Mouse (Mus musculus) kidney, postnatal 14 days (tissue): Measurements from ENCODE around the gene Kank3.
"Not testable (repeated sequence)": the region's sequence is repeated elsewhere in the genome, so short reads cannot be mapped to it uniquely, and the experiment has no call there.

Experiments used
- DNase-seq: peaks from one replicate; pipeline ENCODE4 v3.0.0; 2022; ENCODE audit warnings: mixed read lengths

Kank3 gene

DNA sequence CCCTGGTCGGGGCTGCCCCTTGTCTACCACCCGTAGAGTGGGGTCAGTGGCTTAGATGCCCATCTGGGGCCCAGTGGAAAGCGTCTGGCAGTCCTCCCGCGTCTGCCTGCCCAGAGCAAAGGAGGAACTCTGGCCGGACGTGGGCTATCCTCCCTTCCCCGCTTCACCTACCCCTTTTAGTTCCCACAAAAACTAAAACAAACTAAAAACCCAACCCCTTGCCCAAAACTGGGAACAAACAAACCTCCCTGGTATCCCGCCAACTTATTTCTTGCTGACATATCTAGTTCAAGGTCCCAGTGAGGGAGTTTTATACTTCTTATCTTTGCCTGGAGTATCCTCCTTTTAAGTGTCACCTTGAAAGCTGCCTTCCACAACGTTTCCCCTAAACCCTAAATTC lies 2.1 kb upstream of the Kank3 start:
- no peak for DNase-seq

DNA sequence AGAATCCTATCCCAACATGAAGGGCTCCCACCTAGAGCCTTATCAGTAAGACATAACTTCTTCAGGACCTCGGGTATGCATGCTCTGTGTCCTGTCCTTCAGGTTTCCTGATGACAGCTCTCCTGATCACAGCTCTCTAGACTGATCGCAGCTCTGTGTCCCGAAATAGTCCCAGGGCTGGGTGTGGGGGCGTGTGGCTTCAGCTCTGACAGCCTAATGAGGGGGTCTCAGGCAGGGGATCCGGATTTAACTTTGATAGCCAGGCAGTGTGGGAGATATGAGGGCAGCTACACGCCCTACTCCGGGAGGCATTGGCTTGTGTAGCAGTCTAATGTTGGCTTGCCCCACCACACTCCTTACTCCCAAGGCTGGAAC lies 810 bp downstream of the Kank3 start:
- DNase-seq: no peak

DNA sequence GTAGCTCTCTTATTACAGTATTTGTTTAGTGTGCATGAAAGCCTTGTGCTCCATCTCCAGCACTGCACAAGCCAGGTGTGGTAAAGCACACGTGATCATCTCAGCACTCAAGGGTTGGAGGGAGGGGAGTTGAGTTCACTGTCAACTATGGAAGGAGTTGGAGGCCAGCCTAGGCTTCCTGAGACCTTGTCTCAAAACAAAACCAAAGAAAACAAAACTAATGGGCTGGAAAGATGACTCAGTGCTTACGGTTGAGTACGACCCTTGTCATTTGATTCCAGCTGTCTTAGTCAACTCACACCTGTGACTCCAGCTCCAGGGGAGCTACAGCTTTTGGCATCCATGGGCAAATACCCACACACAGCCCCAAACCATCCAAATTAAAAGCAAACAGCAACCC lies 2.2 kb downstream of the Kank3 start:
- peak; percentile 55 for DNase-seq

DNA sequence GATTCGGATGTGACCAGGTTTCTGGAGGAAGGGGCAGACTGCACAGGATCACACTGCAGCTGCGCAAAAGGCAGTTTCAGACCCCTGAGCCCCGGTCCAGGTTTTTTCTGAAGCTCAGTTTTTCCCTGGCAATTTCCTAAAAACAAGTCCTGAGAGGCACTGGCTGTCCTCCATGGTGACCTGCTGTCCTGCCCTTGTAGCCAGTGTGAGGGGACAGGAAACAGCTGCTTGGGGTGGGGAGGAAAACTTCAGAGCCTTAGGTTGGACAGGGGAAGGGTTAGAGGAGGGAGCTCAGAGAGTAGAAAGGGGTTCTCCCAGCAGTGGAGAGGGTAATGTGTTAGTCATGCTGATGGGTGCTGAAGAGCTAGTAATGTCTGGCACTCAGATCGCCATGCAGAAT lies 2.7 kb downstream of the Kank3 start:
- DNase-seq: peak; percentile 79

DNA sequence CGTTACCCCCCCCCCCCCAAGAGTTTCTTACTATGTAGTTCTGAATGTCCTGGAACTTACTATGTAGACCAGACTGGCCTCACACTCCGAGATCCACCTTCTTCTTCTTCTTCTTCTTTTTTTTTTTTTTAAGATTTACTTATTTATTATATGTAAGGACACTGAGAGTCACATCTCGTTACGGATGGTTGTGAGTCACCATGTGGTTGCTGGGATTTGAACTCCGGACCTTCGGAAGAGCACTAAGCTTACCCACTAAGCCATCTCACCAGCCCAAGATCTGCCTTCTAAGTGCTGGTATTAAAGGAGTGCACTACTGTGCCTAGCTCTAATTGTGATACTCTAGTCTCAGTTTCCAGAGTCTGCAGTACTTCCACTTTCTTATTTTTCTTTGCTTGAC lies 5.1 kb downstream of the Kank3 start:
- DNase-seq: no peak

DNA sequence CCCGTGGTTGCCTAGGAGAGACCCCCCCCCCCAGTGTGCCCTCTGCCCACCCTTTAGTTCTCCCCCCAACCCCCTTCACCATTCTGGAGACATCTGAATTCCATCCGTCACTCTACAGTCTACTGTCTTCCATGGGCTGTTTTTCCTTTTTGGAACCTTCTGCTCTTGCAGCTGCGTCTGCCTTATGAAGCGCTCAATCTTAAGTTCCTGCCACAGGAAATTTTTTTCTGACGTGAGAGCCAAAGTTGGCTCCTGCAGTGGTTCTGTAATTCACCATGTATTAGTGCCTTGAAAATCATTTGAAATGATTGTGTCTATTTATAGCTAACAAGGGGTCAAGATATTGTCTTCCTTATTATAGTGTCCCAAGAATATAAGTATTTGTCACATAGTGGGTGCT lies 6.3 kb downstream of the Kank3 start:
- peak; percentile 35 for DNase-seq

DNA sequence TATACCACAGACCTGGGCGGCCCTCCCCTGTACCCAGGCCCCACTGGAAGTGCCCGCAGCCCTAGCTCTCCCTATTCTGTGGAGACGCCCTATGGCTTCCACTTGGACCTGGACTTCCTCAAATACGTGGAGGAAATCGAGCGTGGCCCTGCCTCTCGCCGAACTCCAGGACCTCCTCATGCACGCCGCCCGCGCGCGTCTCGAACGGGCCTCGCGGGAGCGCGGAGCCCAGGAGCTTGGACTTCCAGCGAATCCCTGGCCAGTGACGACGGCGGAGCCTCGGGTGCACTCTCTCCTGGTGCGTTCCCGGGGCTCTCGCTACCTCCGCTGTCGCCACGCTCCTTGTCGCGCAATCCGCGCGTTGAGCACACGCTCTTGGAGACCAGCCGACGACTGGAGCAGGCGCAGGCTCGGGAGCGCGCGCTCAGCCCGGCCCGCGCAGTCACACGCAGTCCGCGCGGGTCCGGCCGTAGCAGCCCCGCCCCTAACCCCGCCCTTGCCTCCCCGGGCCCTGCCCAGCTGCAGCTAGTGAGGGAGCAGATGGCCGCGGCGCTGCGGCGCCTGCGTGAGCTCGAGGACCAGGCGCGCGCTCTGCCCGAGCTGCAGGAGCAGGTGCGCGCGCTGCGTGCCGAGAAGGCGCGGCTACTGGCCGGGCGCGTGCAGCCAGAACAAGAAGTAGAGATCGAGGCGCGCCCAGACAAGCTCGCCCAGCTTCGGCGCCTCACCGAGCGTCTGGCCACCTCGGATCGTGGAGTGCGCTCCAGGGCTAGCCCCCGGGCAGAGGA lies 7.1 kb downstream of the Kank3 start:
- peak; percentile 95 for DNase-seq

DNA sequence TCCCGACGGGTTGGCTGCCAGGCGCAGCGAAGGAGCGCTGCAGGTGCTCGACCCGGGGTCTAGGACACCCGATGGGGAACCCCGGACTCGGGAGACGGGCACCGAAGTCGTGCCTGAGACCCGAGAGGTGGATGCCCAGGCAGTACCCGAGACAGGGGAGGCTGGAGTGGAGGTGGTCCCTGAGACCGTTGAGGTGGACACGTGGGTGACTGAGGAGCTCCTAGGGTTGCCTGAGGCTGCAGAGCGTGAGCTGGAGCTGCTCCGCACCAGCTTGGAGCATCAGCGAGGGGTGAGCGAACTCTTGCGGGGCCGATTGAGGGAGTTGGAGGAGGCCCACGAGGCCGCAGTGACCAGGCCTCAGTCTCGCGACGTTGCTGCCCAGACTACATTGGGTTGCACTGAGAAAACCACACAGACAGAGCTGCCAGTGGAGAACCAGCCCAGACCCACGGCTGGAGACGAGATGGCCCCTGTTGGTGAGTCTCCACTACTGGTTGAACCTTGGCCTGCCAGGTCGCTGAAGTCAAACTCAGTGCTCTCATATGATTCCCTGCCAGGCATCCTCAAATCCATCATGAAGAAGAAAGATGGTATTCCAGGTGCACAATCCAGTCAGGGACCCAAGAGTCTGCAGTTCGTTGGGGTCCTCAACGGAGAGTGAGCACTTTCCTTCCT lies 7.8 kb downstream of the Kank3 start:
- no peak for DNase-seq

DNA sequence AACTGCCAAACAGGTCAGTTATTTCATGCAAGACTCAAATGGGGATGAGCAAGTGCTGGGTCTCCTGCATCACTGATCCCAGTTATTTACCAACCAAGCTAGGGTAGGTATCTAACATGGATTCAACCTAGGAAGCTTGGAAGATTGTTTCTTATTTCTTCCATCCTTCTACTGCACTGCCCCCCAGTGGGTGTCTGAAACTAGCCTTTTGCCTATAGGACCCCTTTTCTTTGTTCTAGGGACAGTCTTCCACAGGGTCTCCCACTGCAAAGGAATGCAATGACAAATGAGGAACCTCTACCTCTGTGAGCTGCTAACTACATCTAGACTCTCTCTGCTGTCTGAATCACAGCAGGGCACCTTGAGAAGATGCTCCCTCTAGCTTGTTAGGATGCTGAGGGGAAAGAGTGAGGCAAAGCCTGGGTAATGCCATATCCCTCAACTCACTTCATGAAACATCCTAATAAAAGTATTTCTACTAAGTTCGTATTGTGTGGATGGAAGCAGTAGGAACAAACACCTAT lies 12.2 kb downstream of the Kank3 start:
- no peak for DNase-seq

DNA sequence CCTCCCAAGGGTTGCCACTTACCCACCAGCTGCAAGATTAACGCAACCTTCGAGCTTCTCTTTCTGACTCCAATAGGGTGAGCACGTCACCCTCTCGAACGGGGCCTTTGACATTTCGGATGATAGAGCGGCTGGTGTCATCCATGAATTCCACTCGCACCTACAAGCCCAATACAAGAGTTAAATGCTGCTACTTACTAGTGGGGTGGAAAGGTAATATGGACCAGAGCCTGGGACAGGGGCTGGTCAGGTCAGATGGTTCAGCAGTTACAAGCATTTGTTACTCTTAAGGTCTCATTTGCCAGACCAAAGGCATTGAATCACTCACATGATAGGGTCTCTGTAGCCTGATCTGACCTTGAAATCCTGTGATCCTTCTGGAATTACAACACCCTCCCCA lies 12.9 kb downstream of the Kank3 start:
- not testable (repeated sequence) for DNase-seq

DNA sequence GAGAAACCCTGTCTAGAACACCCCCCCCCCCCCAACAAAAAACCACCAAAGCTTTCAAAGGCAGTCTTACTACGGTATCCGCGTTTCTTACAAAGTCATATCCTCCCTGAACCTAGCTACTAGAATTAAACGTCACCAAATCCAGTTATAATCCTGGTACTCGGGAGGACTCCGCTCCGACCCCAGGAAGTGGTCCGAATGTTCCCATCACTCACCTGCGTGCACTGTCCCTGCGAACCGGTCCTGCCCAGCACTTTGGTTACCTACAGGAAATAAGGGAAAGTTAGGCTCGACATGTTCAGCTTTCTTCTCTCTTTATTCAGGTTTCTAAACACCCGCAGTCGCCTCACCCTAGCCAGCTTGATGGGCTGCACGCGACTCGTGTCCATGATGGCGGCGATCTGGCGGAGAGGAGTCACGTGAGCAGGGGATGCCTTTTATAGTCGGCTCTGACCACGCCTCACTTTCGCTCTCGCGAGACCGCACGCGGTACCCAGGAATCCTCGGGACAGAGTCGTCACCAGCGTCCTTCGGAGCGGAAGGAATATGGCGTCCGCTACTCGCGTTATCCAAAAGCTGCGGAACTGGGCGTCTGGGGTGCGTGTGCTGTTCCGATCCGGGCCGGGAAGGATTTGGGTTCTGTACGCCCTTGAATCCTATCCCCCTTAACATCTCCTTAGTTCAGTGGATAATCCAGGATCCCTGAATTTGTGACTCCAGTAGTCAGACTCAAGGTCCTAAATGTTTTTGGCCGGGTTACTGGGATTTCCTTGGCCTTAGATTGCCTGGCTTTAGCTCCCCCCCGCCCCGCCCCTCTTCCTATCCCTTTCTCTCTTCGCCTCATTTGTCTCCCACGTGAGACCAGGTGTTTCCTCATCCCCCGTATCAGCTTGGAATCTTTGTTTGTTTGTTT lies 14.0 kb downstream of the Kank3 start, which contains the start of the genes Rps28 and Ndufa7:
Rps28 (minus strand) TSS at position 479 of the 913 bp plus-strand sequence.
Ndufa7 (plus strand) TSS at position 489 of the 913 bp plus-strand sequence.
- DNase-seq: peak; percentile 99

DNA sequence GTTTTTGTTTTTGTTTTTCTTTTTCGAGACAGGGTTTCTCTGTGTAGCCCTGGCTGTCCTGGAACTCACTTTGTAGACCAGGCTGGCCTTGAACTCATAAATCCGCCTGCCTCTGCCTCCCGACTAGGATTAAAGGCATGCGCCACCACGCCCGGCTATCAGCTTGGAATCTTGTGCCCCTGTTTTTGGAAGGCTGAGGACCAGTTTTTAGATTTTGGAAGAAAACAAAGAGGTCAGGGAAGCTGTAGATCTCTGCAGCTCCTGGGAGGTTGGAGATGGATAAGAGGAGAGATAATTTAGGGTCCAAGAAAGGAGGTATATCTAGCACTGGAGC lies 14.6 kb downstream of the Kank3 start:
- not testable (repeated sequence) for DNase-seq

DNA sequence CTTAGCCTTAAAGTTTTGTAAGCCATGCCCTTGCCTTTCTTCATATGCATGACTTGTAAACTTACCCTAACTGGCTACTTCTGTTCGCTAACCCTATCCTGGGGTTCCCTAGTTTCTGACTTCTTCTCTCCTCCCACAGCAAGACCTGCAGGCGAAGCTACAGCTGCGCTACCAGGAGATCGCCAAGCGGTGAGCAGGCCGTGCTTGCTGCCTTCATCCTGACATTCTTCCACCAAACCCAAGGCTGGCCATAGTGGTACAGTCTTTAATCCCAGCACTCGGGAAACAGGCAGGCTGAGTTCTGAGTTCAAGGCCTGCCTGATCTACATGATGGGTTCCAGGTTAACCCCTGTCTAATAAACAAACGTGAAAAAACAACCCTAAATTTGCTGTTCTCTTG lies 15.1 kb downstream of the Kank3 start:
- no peak for DNase-seq

DNA sequence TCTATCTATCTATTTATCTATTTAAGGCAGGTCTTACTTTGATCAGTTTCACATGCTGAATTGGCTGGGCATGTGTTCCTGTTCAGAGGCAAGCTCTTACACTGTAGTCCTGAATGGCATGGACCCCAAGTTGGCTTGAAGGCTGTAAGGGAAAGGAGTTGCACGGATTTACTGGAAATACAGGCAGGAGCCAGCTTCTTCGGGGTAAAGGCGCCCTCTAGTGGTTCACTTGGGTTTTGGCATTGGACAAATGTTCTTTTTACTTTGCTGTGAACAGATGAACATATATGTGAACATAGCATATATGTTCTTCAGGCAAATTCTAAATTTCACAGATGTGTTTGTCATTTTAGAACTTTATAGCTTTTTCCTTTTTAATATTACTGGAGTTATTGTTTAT lies 16.5 kb downstream of the Kank3 start:
- DNase-seq: peak; percentile 81

DNA sequence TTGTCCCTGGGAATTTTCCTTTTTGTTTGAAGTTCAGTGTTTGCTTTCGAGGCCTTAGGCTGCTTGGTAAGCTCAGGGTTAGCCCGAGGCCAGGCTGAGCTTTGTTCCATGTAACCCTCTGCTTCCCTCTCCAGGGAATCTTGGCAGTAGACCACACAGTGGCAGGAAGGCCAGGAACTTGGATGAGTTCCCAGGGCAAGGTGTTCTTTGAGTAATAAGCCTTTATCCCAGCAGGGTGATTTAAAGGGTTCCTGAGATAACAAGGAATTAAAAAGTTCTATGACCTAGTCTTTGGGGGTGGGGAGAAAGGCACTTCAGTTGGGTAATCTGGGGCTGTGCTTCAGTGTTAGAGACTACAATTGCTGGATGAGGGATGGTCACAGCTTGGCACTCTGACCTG lies 18.6 kb downstream of the Kank3 start:
- peak; percentile 91 for DNase-seq

DNA sequence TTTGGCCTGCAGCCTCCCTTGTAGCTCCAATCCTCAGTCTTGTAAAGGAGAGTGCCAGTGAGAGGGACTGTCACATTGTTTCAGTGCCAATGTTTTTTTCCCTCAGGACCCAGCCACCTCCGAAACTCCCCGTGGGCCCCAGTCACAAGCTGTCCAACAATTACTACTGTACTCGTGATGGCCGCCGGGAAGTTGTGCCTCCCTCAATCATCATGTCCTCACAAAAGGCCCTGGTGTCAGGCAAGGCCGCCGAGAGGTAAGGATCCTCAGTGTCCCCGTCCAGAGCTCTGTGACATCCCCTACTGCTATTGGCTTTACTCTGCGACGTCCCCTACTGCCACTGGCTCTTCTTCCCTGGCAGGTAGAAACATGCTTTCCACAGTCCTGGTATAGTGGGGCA lies 19.2 kb downstream of the Kank3 start:
- DNase-seq: no peak

DNA sequence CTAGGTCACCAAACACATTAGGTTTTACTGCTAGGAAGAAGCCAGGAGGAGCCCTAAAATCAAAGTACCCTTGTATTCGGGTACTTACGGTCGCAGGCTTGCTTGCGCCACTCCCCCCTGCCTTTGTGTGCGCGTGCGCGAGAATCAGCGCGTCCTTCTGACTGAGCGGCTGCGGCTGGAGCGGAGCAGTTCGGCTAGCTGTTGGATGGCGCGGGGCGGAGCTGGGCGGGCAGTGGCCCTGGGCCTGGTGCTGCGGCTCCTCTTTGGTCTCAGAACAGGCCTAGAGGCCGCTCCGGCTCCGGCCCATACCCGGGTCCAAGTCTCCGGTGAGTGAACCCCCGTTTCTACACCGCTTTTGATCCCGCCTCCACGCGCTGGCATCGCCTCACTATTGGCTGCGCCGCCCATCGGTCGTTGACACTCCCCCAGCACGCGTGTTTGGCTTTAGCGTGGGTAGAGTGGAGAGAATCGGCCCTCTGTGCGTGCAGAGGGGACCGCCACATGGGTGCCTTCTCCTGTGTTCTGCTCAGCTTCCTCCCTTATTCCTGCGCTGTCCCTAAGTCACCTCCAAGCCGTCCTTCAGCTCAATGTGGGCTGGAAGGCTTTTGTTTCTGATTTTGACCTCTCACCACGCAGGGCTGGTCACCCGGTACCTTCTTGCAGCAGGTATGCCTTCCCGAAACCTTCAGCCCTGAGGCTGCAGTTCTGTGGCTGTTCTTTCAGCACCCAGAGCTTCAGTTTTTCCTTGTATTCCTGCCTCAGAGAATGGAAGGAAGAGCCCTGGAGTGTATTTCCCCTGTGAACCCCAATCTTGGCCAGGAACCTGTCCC lies 32.9 kb downstream of the Kank3 start, which contains the start of gene Cd320:
Cd320 (plus strand) TSS at position 126 of the 830 bp plus-strand sequence.
- DNase-seq: peak; percentile 95

DNA sequence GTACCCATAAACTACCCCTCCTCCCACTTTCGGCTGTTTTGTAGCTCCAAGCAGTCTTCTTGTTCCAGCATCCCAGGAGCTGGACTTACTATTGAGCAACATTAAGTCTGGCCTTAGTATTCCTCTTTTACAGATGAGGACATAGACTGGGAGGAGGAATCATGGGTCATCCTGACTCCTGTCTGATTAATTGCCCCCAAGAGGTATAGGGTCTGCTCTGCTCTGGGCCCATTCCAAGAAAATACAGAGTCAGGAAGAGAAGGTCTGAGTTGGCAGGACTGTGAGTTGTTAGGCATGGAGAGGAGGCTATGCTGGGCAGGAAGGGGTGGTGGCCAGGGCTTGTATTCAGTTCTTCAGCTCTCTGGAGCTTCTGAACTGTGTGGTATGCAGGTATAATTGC lies 33.9 kb downstream of the Kank3 start:
- no peak for DNase-seq

DNA sequence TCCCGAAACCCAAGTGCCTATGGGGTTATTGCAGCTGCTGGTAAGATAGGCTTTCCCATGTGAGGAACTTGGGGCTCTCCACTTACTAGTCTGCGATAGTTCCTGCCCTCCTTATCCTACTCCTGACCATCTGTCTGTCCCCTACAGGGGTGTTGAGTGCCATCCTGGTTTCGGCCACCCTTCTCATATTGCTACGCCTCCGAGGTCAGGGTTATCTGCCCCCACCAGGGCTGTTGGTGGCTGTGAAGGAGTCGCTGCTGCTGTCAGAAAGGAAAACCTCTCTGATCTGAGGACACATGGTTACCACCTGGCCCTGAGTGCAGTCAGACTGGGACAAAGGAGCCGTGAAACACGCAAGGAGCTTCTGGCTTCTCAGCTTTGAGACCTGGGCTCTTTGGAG lies 37.8 kb downstream of the Kank3 start:
- DNase-seq: no peak

DNA sequence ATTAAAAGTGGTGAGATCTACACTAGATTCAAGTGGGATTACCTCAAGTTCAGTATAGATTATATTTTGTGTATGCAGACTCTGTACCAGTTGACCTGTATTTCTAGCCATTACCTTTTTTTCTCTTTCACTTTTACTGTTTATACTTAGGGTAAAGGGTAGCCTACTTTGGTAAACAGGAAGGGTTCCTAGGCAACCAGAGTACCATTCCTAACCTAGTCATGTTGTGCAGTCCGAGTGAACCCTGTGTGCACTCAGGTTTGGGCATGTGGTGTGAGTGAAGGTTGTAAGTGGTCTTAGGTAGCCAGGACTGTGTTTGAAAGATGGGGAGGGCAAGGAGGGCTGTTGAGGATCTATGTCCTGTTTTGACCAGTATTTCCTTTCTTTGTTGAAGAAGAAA lies 41.0 kb downstream of the Kank3 start:
- DNase-seq: no peak

DNA sequence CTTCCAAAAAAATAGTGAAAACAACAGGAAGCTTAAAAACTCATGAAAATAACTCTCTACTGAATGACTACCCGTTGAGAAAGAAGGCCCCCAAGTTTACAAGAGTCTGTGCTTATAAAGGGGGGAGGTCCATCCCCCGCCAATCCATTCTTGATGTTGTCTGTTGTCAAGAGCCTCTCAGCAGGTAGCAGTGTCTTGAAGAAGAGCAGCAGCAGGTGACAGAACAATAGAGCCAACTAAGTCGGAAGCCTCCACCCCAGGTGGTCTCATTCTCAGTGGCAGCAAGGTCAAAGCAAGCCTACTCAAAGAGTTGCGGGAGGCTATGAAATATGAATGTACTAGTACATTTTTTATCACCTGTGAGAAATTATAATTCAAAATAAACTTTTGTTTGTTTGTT lies 47.5 kb downstream of the Kank3 start:
- DNase-seq: no peak

DNA sequence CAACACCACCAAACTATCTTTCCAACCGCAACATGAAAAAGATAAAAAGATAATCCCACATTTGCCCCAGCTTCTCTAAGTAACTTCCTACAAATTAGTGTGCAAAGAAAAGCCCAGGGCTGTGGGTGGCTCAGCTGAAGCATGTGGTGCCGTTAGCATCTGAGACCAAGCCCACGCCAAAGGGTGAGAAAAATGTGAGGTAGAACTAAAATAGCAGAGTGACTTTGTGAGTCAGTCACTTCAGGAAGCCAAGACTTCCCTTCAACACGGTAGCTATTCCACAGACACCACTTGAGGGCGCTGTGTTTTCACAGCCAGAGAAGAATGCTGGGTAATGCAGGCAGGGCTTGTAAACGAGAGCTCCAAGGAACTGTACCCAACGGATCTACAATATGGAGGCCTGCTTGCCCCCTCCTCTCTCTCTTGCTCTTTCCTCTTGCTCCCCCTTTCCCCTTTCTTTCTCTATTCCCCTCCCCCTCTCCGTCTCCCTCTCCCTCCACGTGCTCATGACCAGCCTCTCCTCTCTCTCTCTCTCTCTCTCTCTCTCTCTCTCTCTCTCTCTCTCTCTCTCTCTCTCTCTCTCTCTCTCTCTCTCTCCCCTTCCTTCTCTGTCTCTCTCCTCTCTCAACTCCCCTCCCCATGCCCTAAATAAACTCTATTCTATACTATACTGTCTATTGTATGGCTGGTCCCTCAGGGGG lies 55.2 kb downstream of the Kank3 start:
- peak; percentile 58 for DNase-seq
